Mouse (Mus musculus): Measurements from ENCODE around the gene Wdr43. TPM values are rescaled to one million over a fixed set of nuclear protein-coding genes. Genes with fewer than 3 reads are reported as not detected.

Gene Wdr43
- total and polyA plus RNA-seq, 3 experiments, result 175 to 393 (median 249) TPM

- TF ChIP-seq MYB (IDR thresholded peaks at IDR 0.05; ENCODE audit: low read depth, low read length), result no peak
- TF ChIP-seq MEF2A (IDR thresholded peaks at IDR 0.05; ENCODE audit: extremely low read depth, insufficient replicate concordance, low read depth, low read length, poor library complexity, severe bottlenecking), result no peak
- peak; percentile 94 for TF ChIP-seq MYC (IDR thresholded peaks at IDR 0.05; ENCODE audit: low read depth, low read length)
- TF ChIP-seq ELF1 (IDR thresholded peaks at IDR 0.05; ENCODE audit: low read depth, low read length), result peak; percentile 78
- TF ChIP-seq GATA1 (IDR thresholded peaks at IDR 0.05; ENCODE audit: low read depth, low read length), result no peak
- peak; percentile 60; the same call in 1 of the 2 replicates for TF ChIP-seq GABPA (IDR thresholded peaks at IDR 0.05; ENCODE audit: low read depth, low read length)
- TF ChIP-seq TCF12 (IDR thresholded peaks at IDR 0.05; ENCODE audit: low read depth, low read length), result peak; percentile 51
- peak; percentile 65; the same call in 1 of the 2 replicates for TF ChIP-seq KAT2A (conservative IDR thresholded peaks at IDR 0.05; ENCODE audit: low read depth, low read length)
- peak; percentile 63 to 90; a peak in 3 of 4 replicates for TF ChIP-seq POLR2A (IDR thresholded peaks at IDR 0.05; ENCODE audit: control insufficient read depth in 1 of 2, insufficient read depth in 1 of 2, low read depth in 1 of 2, low read length in 2 of 2, poor library complexity in 1 of 2)
- TF ChIP-seq MAZ (IDR thresholded peaks at IDR 0.05; ENCODE audit: low read depth, low read length), result peak; percentile 81
Measured at GRCm38 (mm10) chr17:71598659-71599554, 16.8 kb upstream of the Wdr43 start (continued).

- H3K79me2 ChIP-seq (ENCODE audit: control insufficient read depth, insufficient read depth, low read length, poor library complexity), result peaks cover 54% of the 10 kb centered on the region
- peak; percentile 29; the same call in 1 of the 2 replicates for TF ChIP-seq HCFC1 (IDR thresholded peaks at IDR 0.05; ENCODE audit: low read depth, low read length)
- TF ChIP-seq USF1 (IDR thresholded peaks at IDR 0.05; ENCODE audit: low read depth, low read length), result 0 out of 2 replicates have a peak, but pooled peaks have one; percentile 14
- TF ChIP-seq TAL1 (IDR thresholded peaks at IDR 0.05; ENCODE audit: low read length), result no peak
- TF ChIP-seq MAX (IDR thresholded peaks at IDR 0.05; ENCODE audit: low read length), result no peak; the same call in 1 of the 2 replicates
- TF ChIP-seq ZC3H11A (IDR thresholded peaks at IDR 0.05; ENCODE audit: low read depth, low read length), result no peak
- no peak for TF ChIP-seq ZNF384 (IDR thresholded peaks at IDR 0.05; ENCODE audit: low read depth, low read length)
- peak; percentile 9; the same call in 1 of the 2 replicates for TF ChIP-seq NRF1 (IDR thresholded peaks at IDR 0.05; ENCODE audit: insufficient read depth, low read depth, low read length, poor library complexity, severe bottlenecking)
- no peak for TF ChIP-seq GABPA (IDR thresholded peaks at IDR 0.05; ENCODE audit: low read depth, low read length)
- TF ChIP-seq ELF1 (IDR thresholded peaks at IDR 0.05; ENCODE audit: low read depth, low read length), result no peak
- TF ChIP-seq ETS1 (IDR thresholded peaks at IDR 0.05; ENCODE audit: low read depth, low read length), result peak; percentile 28; the same call in 1 of the 2 replicates
- TF ChIP-seq GATA1 (IDR thresholded peaks at IDR 0.05; ENCODE audit: low read depth, low read length), result no peak
- peaks cover 9 to 14% of the 10 kb centered on the region in 2 experiments for H3K4me1 ChIP-seq (ENCODE audit: control insufficient read depth in 1 of 2, insufficient read depth in 2 of 2, low read length in 2 of 2)
- H3K4me3 ChIP-seq (ENCODE audit: control insufficient read depth in 1 of 2, insufficient read depth in 1 of 2, low read depth in 2 of 2, low read length in 2 of 2), result peak overlapping the region; percentile 84 to 90
- peak overlapping the region; percentile 70 for H3K27ac ChIP-seq (ENCODE audit: control insufficient read depth, low read depth, low read length)
- DNase-seq (ENCODE audit: low read depth, low spot score), result peak; percentile 66
- peak overlapping the region; percentile 95 for H3K9ac ChIP-seq (ENCODE audit: control insufficient read depth, low read depth, low read length, poor library complexity, severe bottlenecking)
- H3K36me3 ChIP-seq (ENCODE audit: control insufficient read depth in 1 of 2, insufficient read depth in 2 of 2, low read length in 2 of 2), result peaks cover 15 to 28% of the 10 kb centered on the region in 2 experiments
- no peaks in the 10 kb centered on the region for H3K27me3 ChIP-seq (ENCODE audit: control insufficient read depth in 1 of 2, insufficient read depth in 2 of 2, low read length in 2 of 2)
- no peaks in the 10 kb centered on the region for H3K9me3 ChIP-seq (replicated peaks; ENCODE audit: insufficient read depth, low read length)
Measured at GRCm38 (mm10) chr17:71616319-71617032, 781 bp downstream of the Wdr43 start.
